Mouse (Mus musculus): ENCODE measurements around the gene Itga2.

The Itga2 gene

GRCm38 (mm10) chr13:114818513-114818912 lies 113.4 kb downstream of the Itga2 start:
- DNase-seq (ENCODE audit: low spot score in 2 of 2), result no peak

DNA sequence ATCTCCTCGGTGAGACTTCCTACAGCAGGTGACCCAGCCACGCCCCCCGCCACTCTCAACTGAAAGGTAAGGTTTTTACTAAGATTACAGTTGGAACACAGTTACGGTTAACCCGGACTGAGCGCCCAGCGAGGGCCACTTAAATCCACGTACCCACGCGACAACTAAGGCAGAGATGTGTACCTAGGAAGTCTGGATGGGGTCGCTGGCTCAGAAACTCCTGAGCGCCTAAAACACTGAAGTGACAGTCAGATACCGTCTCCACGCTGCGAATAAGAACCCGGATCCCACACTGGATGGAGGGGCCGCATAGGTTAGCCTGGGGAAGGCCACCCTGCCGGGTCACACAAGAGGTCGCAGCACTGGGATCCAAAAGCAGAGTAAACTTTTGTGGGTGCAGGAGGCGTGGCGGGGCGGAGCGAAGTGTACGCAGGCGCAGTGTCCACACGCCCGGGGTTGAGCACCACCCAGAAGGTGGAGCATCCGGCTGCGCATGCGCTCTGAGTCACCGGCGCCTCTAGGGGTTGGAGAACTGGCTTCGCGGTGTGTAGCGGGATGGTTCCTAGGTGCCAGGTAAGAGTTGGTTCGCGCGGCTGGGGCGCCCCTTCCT lies 114.0 kb downstream of the Itga2 start, which contains the start of gene Mocs2:
Gene Mocs2, plus strand, starts transcription at position 486 of the 610 bp plus-strand sequence.
- DNase-seq (ENCODE audit: low spot score in 2 of 2), result peak; percentile 93

GRCm38 (mm10) chr13:114809624-114810210 lies 122.2 kb downstream of the Itga2 start:
- no peak for DNase-seq (ENCODE audit: low spot score in 2 of 2)

GRCm38 (mm10) chr13:114802971-114803370 lies 128.9 kb downstream of the Itga2 start:
- DNase-seq (ENCODE audit: low spot score in 2 of 2), result no peak

DNA sequence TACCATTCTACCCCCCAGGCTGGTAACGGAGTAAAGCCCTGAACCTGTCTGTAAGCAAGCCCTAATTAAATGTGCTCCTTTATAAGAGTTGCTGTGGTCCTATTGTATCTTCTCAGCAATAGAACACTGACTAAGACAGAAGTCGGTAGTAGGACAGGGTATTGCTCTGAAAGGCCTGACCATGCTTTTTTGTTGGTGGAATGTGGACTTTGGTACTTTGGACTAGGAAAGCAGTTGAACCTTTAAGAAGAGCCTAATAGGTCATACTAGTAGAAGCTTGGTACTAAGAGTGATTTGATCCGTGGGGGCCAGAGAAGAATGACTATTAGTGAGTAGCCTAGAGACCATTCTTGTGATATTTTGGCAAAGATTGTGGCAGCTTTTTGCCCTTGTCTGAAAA lies 130.0 kb downstream of the Itga2 start:
- no peak for DNase-seq (ENCODE audit: low spot score in 2 of 2)

DNA sequence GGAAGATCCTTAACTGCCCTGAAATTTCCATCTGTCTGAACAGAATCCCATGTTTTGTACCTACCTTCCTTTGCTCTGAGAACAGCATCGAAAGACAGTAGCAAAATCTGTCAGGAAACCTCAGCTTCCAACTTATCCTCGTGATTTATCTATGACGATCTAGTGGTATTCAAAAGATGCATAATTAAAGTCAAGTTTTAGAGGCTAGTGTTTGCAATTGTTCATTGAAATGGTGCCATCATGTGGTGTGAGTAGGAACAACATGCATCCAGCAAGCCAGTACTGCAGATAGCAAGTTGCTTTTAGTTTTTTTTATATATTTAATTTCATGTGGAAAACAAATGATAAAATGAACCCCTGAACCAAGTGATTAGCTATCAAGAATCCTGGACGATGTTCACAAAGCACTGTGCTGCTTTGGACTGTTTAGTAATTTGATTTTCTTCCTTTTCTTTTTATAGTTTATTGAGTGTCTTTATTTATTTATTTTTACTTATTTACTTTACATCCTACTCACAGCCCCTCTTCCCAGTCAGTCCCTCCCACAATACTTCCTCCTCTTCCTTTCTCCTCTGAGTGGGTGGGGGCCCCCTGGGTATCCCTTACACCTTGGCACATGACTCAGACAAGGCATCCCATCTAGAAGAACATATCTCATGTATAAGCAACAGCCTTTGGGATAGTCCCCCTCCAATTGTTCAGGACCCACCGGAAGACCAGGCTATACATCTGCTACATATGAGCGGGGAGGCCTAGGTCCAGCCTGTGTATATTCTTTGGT lies 138.5 kb downstream of the Itga2 start:
- DNase-seq (ENCODE audit: low spot score in 2 of 2), result no peak

- DNase-seq (ENCODE audit: low spot score in 2 of 2), result no peak
These were observed 140.4 kb downstream of the Itga2 start for GRCm38 (mm10) chr13:114791511-114791910.

Measured in spleen, postnatal 36 days (tissue).